ENCODE assay signal across 8 mouse cellular contexts in the genomic region with DNA sequence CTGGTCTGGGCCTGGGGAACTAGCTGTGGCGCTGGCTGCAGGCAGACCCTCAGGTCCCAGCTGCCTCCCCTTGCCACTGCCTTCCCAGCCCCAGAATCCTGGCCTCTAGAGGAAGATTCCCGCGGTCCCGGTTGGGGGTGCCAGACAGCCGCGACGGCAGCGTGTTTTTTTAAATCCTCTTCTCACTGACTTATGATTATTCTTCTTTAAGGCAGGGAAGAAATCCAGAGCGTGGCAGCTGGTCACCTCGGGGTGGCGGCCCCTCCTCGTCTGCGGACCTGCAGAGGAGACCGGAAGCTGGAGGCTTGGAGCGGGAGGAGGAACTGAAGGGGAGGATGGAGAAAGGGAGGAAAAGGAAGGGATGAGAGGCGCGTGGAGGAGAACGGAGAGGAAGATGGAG. TPM values are rescaled to one million over a fixed set of nuclear protein-coding genes. Genes with fewer than 3 reads are reported as not detected.
A peak's percentile ranks its signal among the peaks of the same experiment; 100 is the strongest.
DNase-seq lines count a peak whose midpoint lies in the region; ATAC-seq and TF ChIP-seq lines count a peak whose summit lies in the region.

No protein-coding gene starts in this region.

- peak; percentile 74 for DNase-seq in urinary bladder, postnatal 14 days (ENCODE audit: low spot score)
- no peak for DNase-seq in urinary bladder, postnatal 10 days (ENCODE audit: low spot score)
- DNase-seq in heart, postnatal 14 days, result peak; percentile 63 to 76
- DNase-seq in kidney, postnatal 36 days, result peak; percentile 72 to 78
- no peak for DNase-seq in spleen, postnatal 4 days (ENCODE audit: low spot score in 2 of 2)

- peaks cover 26% of the 10 kb centered on the region for H3K4me1 ChIP-seq in forebrain, embryonic 15.5 days
- peaks cover 7% of the 10 kb centered on the region; the same call in 1 of the 2 replicates for H3K4me1 ChIP-seq in liver, embryonic 16.5 days (ENCODE audit: control insufficient read depth, low read depth, low read length)
- H3K4me1 ChIP-seq in olfactory bulb, adult 2 months (ENCODE audit: control insufficient read depth, insufficient read depth, low read length), result peaks cover 31% of the 10 kb centered on the region

- TF ChIP-seq CTCF in olfactory bulb, adult 2 months (IDR thresholded peaks at IDR 0.05; ENCODE audit: insufficient read depth, low read depth, low read length), result 0 out of 2 replicates have a peak, but pooled peaks have one; percentile 17

- H3K9ac ChIP-seq in forebrain, embryonic 15.5 days (replicated peaks), result peak overlapping the region; percentile 50
- H3K9ac ChIP-seq in liver, embryonic 16.5 days (ENCODE audit: low read depth, low read length), result no peak overlapping the region

- no peaks in the 10 kb centered on the region for H3K36me3 ChIP-seq in forebrain, embryonic 15.5 days
- H3K36me3 ChIP-seq in liver, embryonic 16.5 days (ENCODE audit: control insufficient read depth, insufficient read depth), result no peaks in the 10 kb centered on the region

- H3K27me3 ChIP-seq in forebrain, embryonic 15.5 days, result no peaks in the 10 kb centered on the region
- no peaks in the 10 kb centered on the region for H3K27me3 ChIP-seq in liver, embryonic 16.5 days (ENCODE audit: control insufficient read depth, insufficient read depth, low read depth, low read length)

- no peaks in the 10 kb centered on the region for H3K9me3 ChIP-seq in forebrain, embryonic 15.5 days
- H3K9me3 ChIP-seq in liver, embryonic 16.5 days (replicated peaks; ENCODE audit: control insufficient read depth, low read length), result no peaks in the 10 kb centered on the region

- WGBS in forebrain, embryonic 15.5 days, result under 1% methylated on average over 18 of the region's 18 CpGs
- WGBS in liver, embryonic 16.5 days (ENCODE audit: insufficient replicate concordance), result 15% methylated on average over 18 of the region's 18 CpGs
- WGBS in olfactory bulb, adult 2 months, result 2% methylated on average over 18 of the region's 18 CpGs

- H3K4me2 ChIP-seq in forebrain, embryonic 15.5 days (replicated peaks), result peak overlapping the region; percentile 44
- 0 out of 2 replicates have a peak overlapping the region, but pooled peaks have one; percentile 14 for H3K4me2 ChIP-seq in liver, embryonic 16.5 days (ENCODE audit: low read depth, low read length)

- H3K4me3 ChIP-seq in forebrain, embryonic 15.5 days, result peak overlapping the region; percentile 23
- H3K4me3 ChIP-seq in liver, embryonic 16.5 days (ENCODE audit: low read depth, low read length), result no peak overlapping the region
- H3K4me3 ChIP-seq in olfactory bulb, adult 2 months (ENCODE audit: insufficient read depth, low read depth, low read length), result peak overlapping the region; percentile 48

- no peak for TF ChIP-seq POLR2A in olfactory bulb, adult 2 months (IDR thresholded peaks at IDR 0.05; ENCODE audit: insufficient read depth, low read depth, low read length)

- peak; percentile 45 for ATAC-seq in forebrain, embryonic 15.5 days (replicated peaks)
- ATAC-seq in liver, embryonic 16.5 days (ENCODE audit: low read depth), result no peak

- peak overlapping the region; percentile 94 for H3K27ac ChIP-seq in forebrain, embryonic 15.5 days (replicated peaks)
- no peak overlapping the region for H3K27ac ChIP-seq in liver, embryonic 16.5 days (ENCODE audit: low read length)
- peak overlapping the region; percentile 85 for H3K27ac ChIP-seq in olfactory bulb, adult 2 months (ENCODE audit: insufficient read depth, low read depth, low read length)

- intact Hi-C loops in heart, postnatal 14 days (cut with DNase I), result loop anchor here (2.0 kb wide), 1 partner anchor 181 kb away; no protein-coding TSS in a partner anchor

RNA-seq across cellular contexts. Expression of a gene that starts 18.7 kb away (rescaled TPM):
- 0.63 and 1.4 TPM in 2 replicates for polyA plus RNA-seq in forebrain, embryonic 15.5 days (2015; fragmentation: Nextera tagmentation; extraction: Ambion mirVana)
- total RNA-seq in heart, postnatal 14 days (2021), result 1 to 10 TPM; 1.8 to 3.9 TPM
- polyA plus RNA-seq in liver, embryonic 16.5 days (2015; fragmentation: Nextera tagmentation; extraction: Ambion mirVana), result 0.15 TPM in 1 of 2 replicates, not detected in the other
- not detected in 2 replicates for polyA plus RNA-seq in olfactory bulb, adult 2 months (2012; ENCODE audit: insufficient read depth, insufficient read length, low replicate concordance, missing spikeins)

Comparison
In these comparisons a context has a peak if more than half of its experiments do, and no peak if none do; other contexts are left out.
1. DNase-seq: peak in urinary bladder, postnatal 14 days (single experiment), heart, postnatal 14 days (2 of 2) and kidney, postnatal 36 days (2 of 2); none in urinary bladder, postnatal 10 days (single experiment) and spleen, postnatal 4 days (0 of 2).